Mouse (Mus musculus) C2C12 (cell line): ENCODE measurements at regions not wholly inside any gene's neighbourhood (a gene's known extent, or its start where the extent isn't known, plus 50 kb on each side); places are given as distances from the start of the nearest gene placed in this dataset.

Experiments
- H3K27me3 ChIP-seq: one replicate; pipeline ENCODE4 v1.6.1; 2011; ENCODE audit not compliant: control insufficient read depth, insufficient read depth, insufficient read length
- H3K36me3 ChIP-seq: one replicate; pipeline ENCODE4 v1.6.1; 2011; ENCODE audit not compliant: control insufficient read depth, insufficient read depth
- H3K4me3 ChIP-seq: one replicate; pipeline ENCODE4 v1.5.1; 2011; ENCODE audit warnings: mild to moderate bottlenecking, control low read depth; ENCODE audit not compliant: poor library complexity, insufficient read depth, severe bottlenecking
- H3K79me2 ChIP-seq: one replicate; pipeline ENCODE4 v1.6.1; 2011; ENCODE audit not compliant: control insufficient read depth, insufficient read depth
- H3K79me3 ChIP-seq: one replicate; pipeline ENCODE4 v1.6.1; 2011; ENCODE audit warnings: low read depth, control low read depth
- H3ac ChIP-seq: one replicate; pipeline ENCODE3; 2011; ENCODE audit warnings: low read depth; ENCODE audit not compliant: control insufficient read depth, insufficient read length
- CEBPB ChIP-seq: IDR thresholded peaks from one replicate; pipeline ENCODE4 v1.6.1; 2011; ENCODE audit warnings: low read depth, mild to moderate bottlenecking, control low read depth, moderate library complexity
- CTCF ChIP-seq: IDR thresholded peaks from one replicate; pipeline ENCODE4 v1.5.1; 2011; ENCODE audit not compliant: control insufficient read depth, insufficient read depth, insufficient read length
- FOSL1 ChIP-seq: IDR thresholded peaks from one replicate; pipeline ENCODE4 v1.8.0; 2011; ENCODE audit warnings: mild to moderate bottlenecking, low read length; ENCODE audit not compliant: poor library complexity, insufficient read depth, severe bottlenecking
- MAX ChIP-seq: IDR thresholded peaks from one replicate; pipeline ENCODE4 v1.6.1; 2011; ENCODE audit warnings: mild to moderate bottlenecking, control low read depth
- MYOD1 ChIP-seq: IDR thresholded peaks from one replicate; pipeline ENCODE4 v1.6.1; 2011; ENCODE audit warnings: low read depth; ENCODE audit not compliant: control insufficient read depth, insufficient read length
- MYOG ChIP-seq: IDR thresholded peaks from one replicate; pipeline ENCODE4 v1.6.1; 2011; ENCODE audit not compliant: control insufficient read depth, insufficient read length; ENCODE audit errors: extremely low read depth
- USF1 ChIP-seq: IDR thresholded peaks from one replicate; pipeline ENCODE4 v1.6.1; 2011; ENCODE audit warnings: low read depth, mild to moderate bottlenecking, control low read depth, moderate library complexity

GRCm38 (mm10) chr16:93193921-93194481, 368.1 kb upstream of the Runx1 start:
- Histone ChIP-seq H3K27me3 (no peaks in the 10 kb centered on the region), H3K79me3 (no peaks in the 10 kb centered on the region), H3K4me3 (no peak overlapping the region), H3K36me3 (no peaks in the 10 kb centered on the region), H3ac (no peak overlapping the region), H3K79me2 (no peaks in the 10 kb centered on the region)
- TF ChIP-seq CTCF (no peak), CEBPB (no peak), FOSL1 (no peak), MAX (no peak), USF1 (no peak), MYOG (no peak), MYOD1 (no peak)

DNA sequence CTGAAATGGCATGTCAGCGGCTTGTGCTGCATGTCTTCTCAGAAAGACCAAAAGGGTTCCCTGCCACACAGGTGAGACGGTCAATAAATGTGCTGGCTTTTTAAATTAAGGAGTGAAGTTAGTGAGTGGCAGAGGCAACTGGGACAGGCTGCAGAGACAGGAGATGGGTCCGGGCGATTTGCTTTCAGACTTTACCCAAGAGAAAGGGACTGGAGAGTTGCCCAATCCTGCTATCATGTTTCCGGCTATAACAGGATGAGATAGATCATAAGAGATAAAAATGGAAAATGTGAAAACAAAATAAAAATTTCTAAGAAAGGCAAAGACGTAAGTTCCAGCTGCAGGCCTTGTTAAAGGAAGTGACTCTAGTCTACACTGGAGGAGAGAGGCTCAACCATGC, 367.3 kb upstream of the Runx1 start:
- peak; percentile 74 for TF ChIP-seq MYOD1
- no peak for TF ChIP-seq MAX
- peak; percentile 21 for TF ChIP-seq CEBPB
- H3K27me3 ChIP-seq = no peaks in the 10 kb centered on the region
- no peak overlapping the region for H3K4me3 ChIP-seq
- H3K36me3 ChIP-seq = no peaks in the 10 kb centered on the region
- no peak overlapping the region for H3ac ChIP-seq
- H3K79me2 ChIP-seq = no peaks in the 10 kb centered on the region
- H3K79me3 ChIP-seq = no peaks in the 10 kb centered on the region

DNA sequence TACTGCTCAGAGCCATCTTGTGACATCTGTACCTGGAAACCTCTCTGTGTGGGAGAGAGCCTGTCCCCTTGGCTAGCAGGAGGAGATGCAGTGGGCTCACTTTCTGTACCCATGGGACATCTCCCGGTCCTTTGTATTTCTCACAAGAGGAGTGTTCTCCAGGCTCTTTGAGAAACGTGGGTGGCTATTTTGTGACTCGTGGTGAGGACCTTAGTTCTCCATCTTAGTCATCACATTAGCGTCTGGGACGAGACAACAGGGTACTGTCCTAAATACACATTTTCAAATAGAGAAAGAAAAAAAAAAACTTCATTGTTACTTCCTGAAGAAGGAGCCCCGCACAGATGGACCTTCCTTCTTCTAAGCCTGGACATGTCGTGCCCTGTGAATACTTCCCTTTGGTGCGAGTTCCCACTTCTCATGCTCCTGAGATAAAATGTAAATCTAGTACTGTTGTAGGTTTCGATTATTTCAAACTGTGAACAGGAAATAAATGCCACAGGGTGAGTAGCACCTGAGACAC, 366.8 kb upstream of the Runx1 start:
- Histone ChIP-seq H3K79me2 (no peaks in the 10 kb centered on the region), H3ac (no peak overlapping the region), H3K79me3 (no peaks in the 10 kb centered on the region), H3K27me3 (no peaks in the 10 kb centered on the region), H3K4me3 (no peak overlapping the region), H3K36me3 (no peaks in the 10 kb centered on the region)
- no peak for TF ChIP-seq CEBPB
- no peak for TF ChIP-seq MYOD1
- TF ChIP-seq CTCF = no peak
- TF ChIP-seq MAX = no peak
- no peak for TF ChIP-seq MYOG
- no peak for TF ChIP-seq USF1
- no peak for TF ChIP-seq FOSL1

DNA sequence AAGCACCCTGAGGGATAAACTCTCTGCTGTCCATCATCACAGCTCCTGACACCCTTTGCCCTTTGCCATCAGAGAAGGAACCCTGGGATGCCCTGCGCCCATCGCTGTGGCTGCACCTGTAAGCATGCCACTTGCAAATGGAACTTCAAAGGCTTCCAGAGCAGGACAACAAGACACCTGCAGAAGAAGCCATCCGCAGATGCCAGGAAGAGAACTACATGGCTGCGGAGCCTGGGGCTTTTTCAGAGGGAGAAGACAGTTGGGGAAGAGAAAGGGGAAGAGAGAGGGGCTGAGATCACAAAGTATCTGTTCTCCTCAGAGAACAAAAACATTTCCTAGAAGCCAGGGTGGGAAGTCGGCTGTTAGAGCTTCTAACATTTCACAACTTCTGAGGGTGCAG, 365.2 kb upstream of the Runx1 start:
- no peak overlapping the region for H3K4me3 ChIP-seq
- no peaks in the 10 kb centered on the region for H3K79me3 ChIP-seq
- no peaks in the 10 kb centered on the region for H3K79me2 ChIP-seq
- H3K27me3 ChIP-seq = no peaks in the 10 kb centered on the region
- TF ChIP-seq MYOD1 (no peak), MYOG (no peak), FOSL1 (no peak), USF1 (no peak), CEBPB (no peak), MAX (no peak), CTCF (no peak)
- no peaks in the 10 kb centered on the region for H3K36me3 ChIP-seq
- no peak overlapping the region for H3ac ChIP-seq

GRCm38 (mm10) chr16:93190301-93190700, 364.4 kb upstream of the Runx1 start:
- no peaks in the 10 kb centered on the region for H3K27me3 ChIP-seq
- no peaks in the 10 kb centered on the region for H3K36me3 ChIP-seq
- no peaks in the 10 kb centered on the region for H3K79me3 ChIP-seq
- no peak for TF ChIP-seq MAX
- no peak for TF ChIP-seq CEBPB
- no peak for TF ChIP-seq FOSL1
- TF ChIP-seq MYOD1 = no peak
- TF ChIP-seq USF1 = no peak
- no peak for TF ChIP-seq CTCF
- TF ChIP-seq MYOG = no peak
- no peaks in the 10 kb centered on the region for H3K79me2 ChIP-seq
- no peak overlapping the region for H3ac ChIP-seq
- H3K4me3 ChIP-seq = no peak overlapping the region

GRCm38 (mm10) chr16:93189875-93190274, 363.9 kb upstream of the Runx1 start:
- TF ChIP-seq CEBPB = no peak
- no peak for TF ChIP-seq FOSL1
- no peak for TF ChIP-seq MYOD1
- no peak for TF ChIP-seq USF1
- no peak for TF ChIP-seq MYOG
- no peak for TF ChIP-seq MAX
- no peak for TF ChIP-seq CTCF
- H3K36me3 ChIP-seq = no peaks in the 10 kb centered on the region
- no peaks in the 10 kb centered on the region for H3K79me3 ChIP-seq
- H3K27me3 ChIP-seq = no peaks in the 10 kb centered on the region
- no peak overlapping the region for H3K4me3 ChIP-seq
- H3ac ChIP-seq = no peak overlapping the region
- H3K79me2 ChIP-seq = no peaks in the 10 kb centered on the region
